Mouse (Mus musculus): ENCODE measurements around the gene Hyal3. TPM values are rescaled to one million over a fixed set of nuclear protein-coding genes. Genes with fewer than 3 reads are reported as not detected.

Hyal3 gene
- polyA plus RNA-seq (2015; fragmentation: Nextera tagmentation; extraction: Ambion mirVana): 1.3 and 1.4 TPM in 2 replicates

- DNase-seq (ENCODE audit: low spot score) (peak; percentile 92), ATAC-seq (ENCODE audit: low FRiP score, low TSS enrichment) (peak; percentile 75)
- WGBS: 1% methylated on average over 32 of the region's 32 CpGs
- peak within 1 kb of the TSS; percentile 77 for H3K9ac ChIP-seq (ENCODE audit: low read length)
- peak within 1 kb of the TSS; percentile 92 for H3K4me2 ChIP-seq (replicated peaks; ENCODE audit: low read depth)
- H3K27ac ChIP-seq (replicated peaks): peak within 1 kb of the TSS; percentile 96
- no peaks in the 10 kb centered on the region for H3K27me3 ChIP-seq (ENCODE audit: control insufficient read depth, insufficient read depth, low read length)
- H3K4me1 ChIP-seq (replicated peaks; ENCODE audit: control insufficient read depth, insufficient read depth): peaks cover 8% of the 10 kb centered on the region
- TF ChIP-seq EP300 (optimal IDR thresholded peaks at IDR 0.05) (no peak), CTCF (IDR thresholded peaks at IDR 0.05; ENCODE audit: low read depth) (peak; percentile 2; the same call in 1 of the 2 replicates)
- no peaks in the 10 kb centered on the region for H3K36me3 ChIP-seq (ENCODE audit: control insufficient read depth, insufficient read depth, low read length)
- peak within 1 kb of the TSS; percentile 60 for H3K4me3 ChIP-seq (ENCODE audit: low read depth, low read length)
- H3K9me3 ChIP-seq (ENCODE audit: control insufficient read depth, low read length): no peaks in the 10 kb centered on the region
These were observed at the start of gene Hyal3 for GRCm38 (mm10) chr9:107580501-107581317. Gene Hyal3, plus strand, starts transcription at chr9:107580818.

GRCm38 (mm10) chr9:107533791-107534407 lies 46.7 kb upstream of the Hyal3 start, which contains the start of gene Tmem115:
Gene Tmem115, plus strand, starts transcription at chr9:107533945.
- Histone ChIP-seq H3K27me3 (ENCODE audit: control insufficient read depth, insufficient read depth, low read length) (no peaks in the 10 kb centered on the region), H3K9me3 (ENCODE audit: control insufficient read depth, low read length) (no peaks in the 10 kb centered on the region), H3K9ac (ENCODE audit: low read length) (peak within 1 kb of the TSS; percentile 91), H3K4me3 (ENCODE audit: low read depth, low read length) (peak within 1 kb of the TSS; percentile 84), H3K4me2 (replicated peaks; ENCODE audit: low read depth) (peak within 1 kb of the TSS; percentile 95), H3K36me3 (ENCODE audit: control insufficient read depth, insufficient read depth, low read length) (no peaks in the 10 kb centered on the region; the same call in 1 of the 2 replicates), H3K4me1 (replicated peaks; ENCODE audit: control insufficient read depth, insufficient read depth) (peaks cover 8% of the 10 kb centered on the region; the same call in 1 of the 2 replicates), H3K27ac (replicated peaks) (peak within 1 kb of the TSS; percentile 94)
- DNase-seq (ENCODE audit: low spot score) (peak; percentile 94), ATAC-seq (ENCODE audit: low FRiP score, low TSS enrichment) (peak; percentile 99)
- peak; percentile 41 for TF ChIP-seq CTCF (IDR thresholded peaks at IDR 0.05; ENCODE audit: low read depth)
- no peak for TF ChIP-seq EP300 (optimal IDR thresholded peaks at IDR 0.05)
- WGBS: under 1% methylated on average over 47 of the region's 48 CpGs

GRCm38 (mm10) chr9:107534408-107535202 lies 46.0 kb upstream of the Hyal3 start:
- DNase-seq (ENCODE audit: low spot score) (peak; percentile 51), ATAC-seq (ENCODE audit: low FRiP score, low TSS enrichment) (no peak)
- TF ChIP-seq CTCF (IDR thresholded peaks at IDR 0.05; ENCODE audit: low read depth) (no peak), EP300 (optimal IDR thresholded peaks at IDR 0.05) (no peak)
- Histone ChIP-seq H3K9me3 (ENCODE audit: control insufficient read depth, low read length) (no peaks in the 10 kb centered on the region), H3K4me1 (replicated peaks; ENCODE audit: control insufficient read depth, insufficient read depth) (peaks cover 8% of the 10 kb centered on the region; the same call in 1 of the 2 replicates), H3K9ac (ENCODE audit: low read length) (peak overlapping the region; percentile 91), H3K36me3 (ENCODE audit: control insufficient read depth, insufficient read depth, low read length) (peaks cover 5% of the 10 kb centered on the region; the same call in 1 of the 2 replicates), H3K27ac (replicated peaks) (peak overlapping the region; percentile 94), H3K27me3 (ENCODE audit: control insufficient read depth, insufficient read depth, low read length) (no peaks in the 10 kb centered on the region), H3K4me3 (ENCODE audit: low read depth, low read length) (peak overlapping the region; percentile 84), H3K4me2 (replicated peaks; ENCODE audit: low read depth) (peak overlapping the region; percentile 95)
- under 1% methylated on average over 40 of the region's 40 CpGs for WGBS

GRCm38 (mm10) chr9:107538231-107538630 lies 42.4 kb upstream of the Hyal3 start:
- Histone ChIP-seq H3K27ac (replicated peaks) (no peak overlapping the region), H3K4me1 (replicated peaks; ENCODE audit: control insufficient read depth, insufficient read depth) (peaks cover 8% of the 10 kb centered on the region; the same call in 1 of the 2 replicates), H3K4me3 (ENCODE audit: low read depth, low read length) (no peak overlapping the region), H3K27me3 (ENCODE audit: control insufficient read depth, insufficient read depth, low read length) (no peaks in the 10 kb centered on the region), H3K9ac (ENCODE audit: low read length) (no peak overlapping the region), H3K9me3 (ENCODE audit: control insufficient read depth, low read length) (no peaks in the 10 kb centered on the region), H3K4me2 (replicated peaks; ENCODE audit: low read depth) (no peak overlapping the region), H3K36me3 (ENCODE audit: control insufficient read depth, insufficient read depth, low read length) (peaks cover 9% of the 10 kb centered on the region)
- no peak for DNase-seq (ENCODE audit: low spot score)
- TF ChIP-seq CTCF (IDR thresholded peaks at IDR 0.05; ENCODE audit: low read depth) (no peak), EP300 (optimal IDR thresholded peaks at IDR 0.05) (no peak)
- WGBS: 92% methylated on average over 7 of the region's 7 CpGs
- ATAC-seq (ENCODE audit: low FRiP score, low TSS enrichment): no peak

- peaks cover 8% of the 10 kb centered on the region; the same call in 1 of the 2 replicates for H3K4me1 ChIP-seq (replicated peaks; ENCODE audit: control insufficient read depth, insufficient read depth)
- no peak overlapping the region for H3K9ac ChIP-seq (ENCODE audit: low read length)
- H3K27ac ChIP-seq (replicated peaks): no peak overlapping the region
- DNase-seq (ENCODE audit: low spot score) (no peak), ATAC-seq (ENCODE audit: low FRiP score, low TSS enrichment) (no peak)
- no peak overlapping the region for H3K4me2 ChIP-seq (replicated peaks; ENCODE audit: low read depth)
- TF ChIP-seq EP300 (optimal IDR thresholded peaks at IDR 0.05) (no peak), CTCF (IDR thresholded peaks at IDR 0.05; ENCODE audit: low read depth) (no peak)
- no peak overlapping the region for H3K4me3 ChIP-seq (ENCODE audit: low read depth, low read length)
- WGBS: 91% methylated on average over 3 of the region's 3 CpGs
- no peaks in the 10 kb centered on the region for H3K9me3 ChIP-seq (ENCODE audit: control insufficient read depth, low read length)
- H3K27me3 ChIP-seq (ENCODE audit: control insufficient read depth, insufficient read depth, low read length): no peaks in the 10 kb centered on the region
- H3K36me3 ChIP-seq (ENCODE audit: control insufficient read depth, insufficient read depth, low read length): peaks cover 9% of the 10 kb centered on the region
These were observed 41.9 kb upstream of the Hyal3 start for GRCm38 (mm10) chr9:107538711-107539110.

All from stomach, postnatal 0 days (tissue).